Mouse (Mus musculus): ENCODE measurements at regions not wholly inside any gene's neighbourhood (a gene's known extent, or its start where the extent isn't known, plus 50 kb on each side); places are given as distances from the start of the nearest gene placed in this dataset.

DNA sequence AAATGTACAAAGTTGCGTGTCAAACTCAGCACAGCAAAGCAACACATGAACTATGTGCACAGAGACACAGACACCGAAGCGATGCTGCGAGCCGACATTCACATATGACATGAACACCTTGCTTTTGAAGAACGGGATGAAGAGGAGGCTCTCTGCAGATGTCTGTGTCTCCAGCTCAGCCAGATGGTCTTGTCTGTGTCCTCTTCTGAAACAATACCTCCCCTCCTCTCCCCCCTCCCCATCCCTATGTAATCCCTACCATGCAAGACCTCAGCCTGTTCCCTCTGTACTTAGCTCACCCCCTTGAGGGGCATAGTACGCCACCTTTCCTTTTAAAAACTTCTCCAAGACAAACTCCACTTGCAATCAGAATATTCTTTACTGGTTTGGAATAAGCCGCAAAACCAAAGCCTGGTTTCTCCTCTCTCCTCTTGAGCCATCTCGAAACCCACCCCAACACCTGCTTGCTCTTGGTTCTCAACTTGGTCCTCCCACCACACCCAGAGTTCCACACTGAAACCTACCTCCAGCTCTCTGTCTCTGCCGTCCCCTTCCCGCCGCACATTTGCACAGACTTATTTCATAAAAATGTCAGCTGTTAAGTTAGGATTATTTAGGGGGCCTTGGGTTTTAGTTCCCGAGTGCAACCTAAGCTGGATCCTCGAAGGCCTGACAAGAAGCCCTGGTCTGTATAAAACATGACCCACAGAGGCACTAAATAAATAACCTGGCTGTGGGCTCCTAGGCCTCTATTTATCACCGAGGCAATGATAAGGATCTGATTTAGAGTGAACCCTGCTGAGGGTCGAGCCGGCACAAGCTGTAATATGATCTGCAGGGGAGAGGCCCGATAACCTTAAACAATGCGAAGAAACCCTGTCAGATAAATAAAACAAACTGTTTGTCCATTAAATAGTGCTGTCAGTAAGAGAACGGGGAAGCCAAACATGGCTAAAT lies 327.1 kb upstream of the Sall1 start:
- DNase-seq (ENCODE audit: low read depth in 1 of 2, low spot score in 2 of 2): no peak

DNA sequence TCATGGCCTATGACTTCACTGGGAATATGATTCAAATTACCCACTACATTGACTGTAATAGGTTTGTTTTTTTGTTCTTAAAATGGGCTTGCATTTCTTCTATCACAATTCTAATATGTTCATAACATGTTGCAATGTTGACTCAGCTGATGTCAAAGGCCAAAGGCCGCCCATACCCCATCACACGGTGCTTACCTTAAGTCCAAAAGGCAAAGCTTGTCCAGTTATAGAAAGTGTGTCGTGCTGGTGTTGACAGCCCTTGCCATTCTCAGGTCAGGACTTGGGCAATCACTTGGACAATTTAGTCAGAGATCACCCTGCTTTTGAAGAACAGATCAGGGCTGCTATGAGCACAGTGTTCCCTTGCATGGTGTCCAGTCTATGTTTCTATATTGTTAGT lies 321.5 kb upstream of the Sall1 start:
- DNase-seq (ENCODE audit: low read depth in 1 of 2, low spot score in 2 of 2): no peak

DNA sequence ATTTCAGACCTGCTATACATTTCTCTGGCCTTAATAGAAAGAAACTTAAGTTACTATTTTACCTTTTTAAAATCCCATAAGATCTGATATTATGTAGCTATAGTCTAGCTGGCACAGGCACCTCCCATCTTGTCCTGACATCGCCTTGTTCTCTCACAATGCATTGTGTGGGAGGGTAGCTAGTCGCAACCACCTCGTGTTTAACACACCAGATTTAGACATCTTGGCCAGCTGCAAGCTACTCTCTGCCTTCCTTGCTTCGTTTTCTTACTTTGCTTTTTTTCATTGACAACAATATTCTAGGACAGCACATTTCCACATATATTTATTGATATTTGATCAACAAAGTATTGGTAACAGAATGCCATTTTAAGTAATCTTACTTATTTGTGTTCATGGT lies 314.4 kb upstream of the Sall1 start:
- no peak for DNase-seq (ENCODE audit: low read depth in 1 of 2, low spot score in 2 of 2)

DNA sequence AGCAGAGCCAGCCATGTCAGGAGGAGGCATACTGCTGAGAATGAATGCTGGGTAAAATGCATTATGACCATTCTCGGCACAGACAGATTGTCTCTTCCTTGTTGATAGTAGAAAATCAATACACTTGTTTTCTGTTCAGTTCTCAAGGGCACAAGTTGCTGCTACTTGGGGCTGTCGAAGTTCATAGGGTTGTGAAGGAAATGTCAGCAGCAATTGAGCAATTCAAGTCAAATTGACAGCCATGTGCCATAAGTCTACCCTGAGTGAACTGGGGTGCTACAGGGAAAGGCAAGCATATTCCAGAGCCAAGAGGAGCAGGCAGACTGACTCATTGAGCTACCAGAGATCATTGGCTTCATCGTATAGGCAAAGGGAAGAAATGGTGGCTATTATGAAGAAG lies 301.6 kb upstream of the Sall1 start:
- no peak for DNase-seq (ENCODE audit: low read depth in 1 of 2, low spot score in 2 of 2)

DNA sequence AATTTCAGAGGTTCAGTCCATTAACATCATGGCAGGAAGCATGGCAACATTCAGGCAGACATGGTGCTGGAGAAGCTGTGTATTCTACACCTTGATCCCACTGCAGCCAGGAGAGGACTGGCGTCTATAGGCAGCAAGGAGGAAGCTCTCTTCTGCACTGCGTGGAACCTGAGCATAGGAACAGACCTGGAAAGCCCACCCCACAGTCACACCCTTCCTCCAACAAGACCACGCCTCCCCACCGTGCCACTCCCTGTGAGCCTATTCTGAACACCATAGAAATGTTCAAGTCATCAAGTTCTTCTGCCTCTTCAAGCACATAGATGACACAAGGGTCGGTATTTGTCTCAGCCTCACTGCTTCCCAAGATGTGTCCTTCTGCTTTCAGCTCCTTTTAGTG lies 297.7 kb upstream of the Sall1 start:
- DNase-seq (ENCODE audit: low read depth in 1 of 2, low spot score in 2 of 2): no peak

DNA sequence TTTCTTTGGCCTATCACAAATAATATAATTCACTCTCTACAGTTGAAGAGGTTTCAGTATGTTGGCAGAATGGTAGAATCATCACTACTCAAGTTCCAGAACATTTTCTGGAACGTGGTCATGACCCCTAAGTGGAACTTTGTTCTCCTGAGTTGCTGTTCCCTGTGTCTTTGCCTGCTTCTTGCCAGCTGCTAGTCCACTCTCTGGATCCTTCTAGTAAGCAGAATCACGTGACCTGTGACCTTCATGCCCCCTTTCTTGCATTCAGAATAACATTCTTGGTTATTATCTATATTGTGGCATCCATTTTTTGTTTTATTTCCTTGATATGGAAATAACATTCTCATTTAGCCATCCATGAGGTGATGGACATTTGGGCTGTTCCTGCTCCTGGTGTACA lies 291.5 kb upstream of the Sall1 start:
- DNase-seq (ENCODE audit: low read depth in 1 of 2, low spot score in 2 of 2): no peak

DNA sequence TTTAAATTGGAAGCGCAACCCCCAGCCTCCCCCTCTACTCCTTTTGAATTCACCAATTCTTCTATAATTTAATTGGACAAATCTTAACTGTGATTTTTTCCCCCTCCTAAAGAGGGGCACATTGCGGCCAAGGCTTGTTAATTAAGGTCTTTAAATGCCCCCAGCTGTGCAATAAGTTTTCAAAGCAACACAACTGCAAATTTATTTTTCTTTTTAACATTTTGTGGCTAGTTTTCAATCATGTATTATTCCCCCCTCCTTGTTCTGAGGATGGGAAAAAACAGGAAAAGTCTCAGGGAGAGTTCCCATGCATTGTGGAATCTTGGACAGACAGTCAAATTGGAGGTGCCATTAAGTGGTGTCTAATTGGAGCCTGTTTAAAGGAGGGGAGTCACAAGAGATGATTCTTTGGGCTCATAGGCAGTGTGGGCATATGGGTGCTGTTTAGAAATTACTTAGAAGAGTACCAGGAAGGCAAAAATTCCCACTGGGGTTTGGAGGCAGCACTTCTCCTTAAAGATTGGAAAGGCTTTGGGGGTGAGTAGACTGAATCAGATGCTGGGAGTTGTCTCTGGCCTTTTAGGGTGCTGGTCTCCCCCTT lies 281.9 kb upstream of the Sall1 start:
- no peak for DNase-seq (ENCODE audit: low read depth in 1 of 2, low spot score in 2 of 2)

DNA sequence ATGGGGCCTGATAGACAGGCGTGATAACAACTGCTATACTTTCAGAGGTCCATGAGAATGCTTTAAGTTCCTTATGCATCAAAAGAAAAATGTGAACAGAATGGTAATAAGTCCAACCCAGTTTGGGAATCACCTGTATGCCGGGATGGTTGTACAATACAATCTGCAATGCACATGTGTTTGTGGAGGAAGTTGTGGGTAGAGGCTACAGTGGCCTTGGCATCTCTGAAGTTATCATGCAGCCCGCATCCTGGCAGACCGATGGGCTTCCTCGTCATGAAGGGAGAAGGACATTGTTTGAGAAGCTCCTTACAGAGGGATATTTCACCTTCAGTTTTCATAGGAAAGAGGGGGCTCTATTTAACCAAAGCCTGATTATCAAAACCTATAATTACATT lies 281.3 kb upstream of the Sall1 start:
- no peak for DNase-seq (ENCODE audit: low read depth in 1 of 2, low spot score in 2 of 2)

DNA sequence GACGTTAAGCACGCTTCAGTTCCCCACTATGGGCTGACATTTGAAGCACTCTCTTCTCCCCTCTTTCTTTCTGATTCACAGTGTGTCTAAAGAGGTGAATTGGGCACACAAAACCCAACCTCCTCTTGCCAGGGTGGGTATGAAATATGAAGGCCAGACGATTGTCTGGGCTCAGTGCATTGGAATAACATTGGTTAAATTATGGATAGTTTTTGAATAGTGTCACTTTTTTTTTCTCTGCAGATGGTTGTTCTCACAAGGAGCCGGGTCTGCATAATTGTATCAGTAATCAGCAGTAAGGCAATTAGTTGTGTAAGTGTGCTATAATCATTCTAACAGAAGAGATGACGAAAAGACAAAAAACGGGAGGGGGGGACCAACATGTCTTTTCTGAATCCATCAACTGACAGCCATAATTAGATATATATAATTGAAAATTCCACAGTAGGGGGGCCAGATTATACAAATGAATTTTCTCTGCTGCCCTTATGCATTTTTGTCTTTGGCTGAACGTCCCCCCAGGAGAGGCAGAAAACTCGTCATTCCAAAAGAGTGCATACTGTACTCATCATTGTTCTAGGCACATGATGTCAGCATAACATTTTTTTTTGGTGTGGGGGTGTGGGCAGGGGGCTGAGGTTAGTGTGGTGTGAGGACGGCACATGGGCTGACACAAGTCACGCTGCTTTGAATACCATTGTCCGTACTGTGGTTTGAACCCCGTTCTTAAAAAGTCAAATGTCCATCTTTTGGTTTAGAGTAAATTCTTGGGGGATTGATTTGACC lies 280.7 kb upstream of the Sall1 start:
- DNase-seq (ENCODE audit: low read depth in 1 of 2, low spot score in 2 of 2): no peak

DNA sequence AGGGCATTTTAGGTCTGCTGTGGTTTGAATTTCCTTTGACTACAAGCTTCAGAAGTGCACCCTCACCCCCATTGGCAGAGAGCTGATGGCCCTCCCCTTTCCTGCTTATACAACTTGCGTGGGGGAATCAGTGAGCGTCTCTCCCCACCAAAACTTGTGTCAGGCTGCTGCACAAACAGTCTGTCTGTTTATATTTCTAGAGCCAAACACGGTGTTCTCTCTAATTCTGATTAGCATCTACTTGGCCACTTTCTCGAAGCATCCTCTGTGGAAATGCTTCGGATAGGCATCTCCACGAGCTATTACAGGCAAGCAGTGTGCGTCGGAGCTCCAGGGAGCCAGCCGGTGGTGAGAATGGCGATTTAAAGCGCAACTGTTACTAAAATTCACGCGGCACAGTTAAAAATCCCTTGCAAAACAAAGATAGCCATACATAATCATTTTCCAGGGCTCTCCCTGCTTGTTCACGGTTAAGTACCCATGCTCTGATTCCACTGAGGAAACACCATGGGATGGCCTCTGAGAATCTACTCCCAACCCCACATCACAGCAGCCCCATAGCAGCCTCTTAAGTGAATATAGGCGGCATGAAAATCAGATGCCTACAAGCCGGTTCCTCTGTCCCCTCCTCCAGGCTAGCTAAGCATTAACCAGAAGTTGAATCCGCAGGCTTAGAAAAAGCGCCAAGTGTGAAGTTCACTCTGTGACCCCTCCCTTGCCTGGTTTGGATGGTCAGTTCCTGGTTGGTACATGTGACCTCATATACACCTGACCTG lies 273.7 kb upstream of the Sall1 start:
- DNase-seq (ENCODE audit: low read depth in 1 of 2, low spot score in 2 of 2): no peak

DNA sequence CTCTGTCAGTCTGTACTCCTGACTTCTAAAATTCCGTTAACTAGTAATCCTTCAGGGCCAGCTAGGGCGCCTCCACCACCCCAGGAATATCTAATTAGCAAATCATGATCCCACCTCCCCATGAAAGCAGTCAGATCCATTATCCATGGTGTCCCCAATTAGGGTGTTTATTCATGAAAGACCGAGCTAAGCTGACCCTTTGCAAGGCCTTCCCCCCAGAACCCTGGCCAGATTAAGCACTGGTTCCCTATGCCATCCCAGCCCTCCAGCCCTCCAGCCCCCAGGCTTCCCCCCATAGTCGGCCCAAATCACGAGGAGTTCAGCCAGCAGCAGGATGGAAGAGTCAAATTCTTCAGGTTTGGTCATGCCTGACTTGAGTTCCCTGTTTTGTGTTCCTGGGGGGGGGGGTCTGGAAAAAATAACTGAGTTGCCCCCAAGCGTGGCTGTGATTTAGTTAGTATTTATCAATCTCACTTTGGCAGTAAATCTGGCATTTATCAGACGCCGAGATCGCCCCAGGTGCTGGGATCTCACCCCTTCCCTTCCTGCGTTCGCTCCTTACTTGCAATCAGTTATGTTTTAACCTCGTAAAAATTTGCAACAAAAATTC lies 272.7 kb upstream of the Sall1 start:
- DNase-seq (ENCODE audit: low read depth in 1 of 2, low spot score in 2 of 2): no peak

DNA sequence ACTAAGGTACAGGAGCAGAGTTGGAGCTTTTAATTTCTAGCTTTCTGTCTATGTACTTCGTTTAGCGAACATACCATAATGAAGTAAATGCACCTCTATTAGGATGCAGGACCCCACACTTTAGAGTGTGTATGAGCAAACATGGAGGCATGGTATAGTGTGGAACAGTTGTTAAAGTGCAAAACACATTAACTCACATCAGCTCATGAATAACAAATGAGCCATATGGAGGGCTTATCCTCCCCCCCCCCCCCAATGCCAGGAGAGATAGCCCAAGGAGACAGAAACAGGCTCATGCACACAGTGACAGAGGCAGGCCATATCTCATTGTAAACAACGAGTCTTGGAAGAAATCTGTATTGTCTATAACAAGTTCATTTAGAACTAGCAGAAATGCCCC lies 270.9 kb upstream of the Sall1 start:
- no peak for DNase-seq (ENCODE audit: low read depth in 1 of 2, low spot score in 2 of 2)

DNA sequence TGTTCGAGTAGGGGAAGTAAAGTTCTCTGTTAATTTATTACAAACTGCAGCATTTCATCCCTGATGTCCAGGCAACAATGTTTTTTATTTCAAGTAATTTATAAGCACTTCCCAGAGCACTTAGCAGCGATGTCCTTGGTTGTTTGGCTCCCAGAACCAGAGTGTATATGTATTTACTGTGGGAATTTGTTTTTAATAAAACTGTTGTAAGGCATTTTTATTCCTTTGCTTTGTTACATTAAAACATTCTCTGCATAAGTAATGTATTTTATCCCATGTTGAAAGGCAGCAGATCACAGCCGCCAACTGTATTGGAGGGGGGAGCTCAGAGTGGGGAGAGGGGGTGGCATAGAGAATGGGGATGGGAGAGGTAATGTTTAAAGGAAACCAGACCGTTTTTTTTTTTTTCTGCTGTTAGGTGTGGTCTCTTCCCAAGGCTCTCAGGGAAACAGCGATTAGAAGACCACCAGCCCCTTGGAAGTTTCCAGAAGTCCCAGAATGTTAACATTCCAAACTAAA lies 266.8 kb upstream of the Sall1 start:
- no peak for DNase-seq (ENCODE audit: low read depth in 1 of 2, low spot score in 2 of 2)

DNA sequence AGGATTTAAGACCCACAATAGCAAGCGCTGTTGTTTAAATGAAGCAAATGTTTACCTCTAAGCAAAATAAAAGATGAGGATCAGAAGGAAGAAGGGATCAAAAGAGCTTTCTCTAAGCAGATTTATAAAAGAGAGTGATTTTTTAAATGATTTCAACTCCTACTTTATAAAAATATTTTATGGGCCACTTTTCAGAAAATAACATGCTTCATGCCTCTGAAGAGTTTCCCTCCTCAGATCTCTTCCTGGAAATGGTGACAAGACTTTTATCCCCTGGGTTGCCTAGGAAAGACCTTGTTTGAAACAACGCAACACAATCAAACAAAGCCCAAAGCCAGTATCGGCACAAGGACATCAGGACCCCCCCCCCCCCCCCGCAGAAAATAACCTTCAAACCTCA lies 265.6 kb upstream of the Sall1 start:
- DNase-seq (ENCODE audit: low read depth in 1 of 2, low spot score in 2 of 2): no peak

DNA sequence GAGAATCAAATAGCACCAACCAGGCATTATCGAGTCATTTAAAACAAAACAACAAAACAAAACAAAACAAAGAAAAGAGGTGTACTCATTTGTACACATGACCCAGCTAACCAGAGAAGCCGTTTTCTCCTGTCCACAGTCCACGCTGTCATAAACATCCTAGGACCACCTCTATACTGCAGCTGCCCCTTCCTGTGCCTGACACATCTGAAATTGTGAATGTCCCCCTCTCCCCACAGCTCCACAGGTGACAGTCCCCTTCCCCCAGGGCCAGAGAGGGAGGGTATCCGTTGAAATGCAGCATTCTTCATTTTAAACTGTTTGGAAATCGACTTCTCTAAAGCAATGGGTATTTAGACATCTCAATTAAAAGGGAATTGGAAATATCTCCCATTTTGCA lies 265.0 kb upstream of the Sall1 start:
- no peak for DNase-seq (ENCODE audit: low read depth in 1 of 2, low spot score in 2 of 2)

DNA sequence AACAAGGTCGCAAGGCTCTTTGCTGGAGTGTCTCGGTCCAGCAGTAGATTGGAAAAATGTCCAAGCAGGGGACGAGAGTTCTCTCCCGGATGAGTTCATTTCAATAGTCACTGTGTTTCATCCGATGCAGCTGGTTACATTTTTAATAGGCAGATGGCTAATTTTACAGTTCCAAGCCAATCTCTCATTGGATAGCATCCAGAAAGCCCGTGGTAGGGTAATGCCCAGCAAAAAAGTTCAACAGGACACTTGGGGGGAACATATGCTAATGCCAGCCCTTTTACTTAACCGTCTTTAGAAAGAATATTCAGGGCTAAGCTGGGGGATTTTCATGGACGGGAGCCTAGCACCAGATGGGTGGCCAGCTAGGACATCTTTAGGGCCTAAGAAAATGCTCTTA lies 264.6 kb upstream of the Sall1 start:
- DNase-seq (ENCODE audit: low read depth in 1 of 2, low spot score in 2 of 2): no peak

DNA sequence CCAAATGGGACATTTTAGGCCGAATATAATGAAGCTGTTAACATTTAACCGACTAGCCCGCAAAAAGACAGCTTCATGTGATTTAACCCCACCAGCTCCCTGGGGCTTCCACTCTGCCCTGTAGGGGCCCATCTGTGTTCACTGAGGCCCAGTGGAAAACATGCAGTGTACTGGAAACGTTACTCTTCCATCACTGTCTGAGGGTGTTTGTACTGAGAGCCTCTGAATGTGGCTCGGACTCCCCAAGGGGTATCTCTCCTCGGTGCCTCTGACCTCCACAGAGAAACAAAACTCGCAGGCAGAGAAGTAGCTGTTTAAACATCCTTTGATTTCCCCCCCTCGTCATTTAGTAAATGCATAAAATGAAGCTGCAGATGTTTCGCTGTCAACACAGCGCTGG lies 263.6 kb upstream of the Sall1 start:
- DNase-seq (ENCODE audit: low read depth in 1 of 2, low spot score in 2 of 2): no peak

DNA sequence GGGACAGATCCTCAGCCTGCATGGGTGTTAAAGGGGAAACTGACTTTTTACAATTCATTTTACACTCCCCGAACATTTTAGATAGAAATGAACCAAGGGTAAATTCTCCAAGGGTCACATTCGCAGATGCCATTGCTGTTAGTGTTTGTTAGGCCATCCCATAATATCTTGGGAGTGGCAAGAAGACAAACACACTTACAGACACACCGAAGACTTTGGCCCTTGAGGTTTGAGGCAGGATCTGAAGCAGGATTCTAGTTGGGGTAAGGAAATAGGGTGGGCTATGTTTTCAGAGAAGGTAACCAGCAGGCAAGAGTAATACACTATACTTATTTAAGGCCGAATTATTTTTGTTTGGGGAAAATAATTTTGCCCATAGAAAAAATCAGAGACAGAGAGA lies 263.1 kb upstream of the Sall1 start:
- no peak for DNase-seq (ENCODE audit: low read depth in 1 of 2, low spot score in 2 of 2)

DNA sequence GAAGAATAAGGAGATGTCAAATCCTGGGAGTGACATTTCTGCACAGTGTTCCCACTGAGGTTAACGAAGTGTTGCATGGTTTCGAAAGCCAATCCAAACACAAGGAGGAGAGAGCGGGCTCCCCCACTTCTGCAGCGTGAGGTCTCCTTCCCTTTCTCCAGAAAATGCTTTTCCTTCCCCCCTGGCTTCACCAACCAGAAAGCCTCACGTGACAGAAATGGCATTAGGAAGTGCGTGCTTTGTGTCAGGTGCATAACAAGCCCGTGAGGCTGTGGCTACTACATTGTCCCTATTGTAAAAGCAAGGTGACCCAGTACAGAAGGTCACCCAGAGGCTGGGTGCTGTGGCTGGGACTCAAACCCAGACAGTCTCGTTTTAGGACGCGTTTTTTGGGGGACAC lies 260.2 kb upstream of the Sall1 start:
- no peak for DNase-seq (ENCODE audit: low read depth in 1 of 2, low spot score in 2 of 2)

DNA sequence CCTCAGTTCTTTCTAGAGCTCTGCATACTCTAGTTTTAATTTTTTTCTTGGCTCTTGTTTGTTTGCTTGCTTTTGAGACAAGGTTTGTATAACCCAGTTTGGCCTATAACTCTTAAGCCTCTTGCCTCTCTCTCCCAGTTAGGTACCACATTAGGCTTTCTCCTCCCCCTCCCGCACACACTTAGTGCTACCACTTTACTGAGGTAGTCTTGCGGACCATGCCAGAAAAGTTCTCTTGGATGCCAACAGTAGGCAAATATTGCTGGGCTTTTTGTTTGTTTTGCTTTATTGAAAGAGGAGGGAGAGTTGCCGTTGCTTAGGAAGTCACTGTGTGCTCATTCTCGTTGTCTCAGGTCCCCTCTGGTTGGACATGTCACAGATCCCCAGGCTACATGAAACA lies 259.4 kb upstream of the Sall1 start:
- DNase-seq (ENCODE audit: low read depth in 1 of 2, low spot score in 2 of 2): no peak

DNA sequence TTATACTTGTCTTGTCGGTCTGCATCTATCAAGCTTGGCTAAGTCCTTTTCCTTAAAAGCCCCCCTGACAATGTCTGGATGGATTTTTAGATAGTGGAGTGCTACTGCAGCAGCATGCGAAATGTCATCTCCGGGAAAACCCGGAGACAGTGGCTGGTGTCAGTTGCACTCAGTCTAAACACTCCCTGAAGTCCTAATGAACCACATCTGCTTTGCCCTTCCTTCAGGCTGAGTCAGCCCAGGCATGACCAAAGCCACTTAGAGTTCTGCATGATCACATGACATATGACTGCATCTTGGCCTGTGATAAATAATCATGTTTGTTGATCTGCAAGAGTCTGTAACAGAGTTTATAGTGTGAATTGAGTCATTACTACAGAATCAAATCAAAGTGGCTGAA lies 255.7 kb upstream of the Sall1 start:
- no peak for DNase-seq (ENCODE audit: low read depth in 1 of 2, low spot score in 2 of 2)

Measured in monocyte, adult 2 months (primary cell).